Mouse (Mus musculus): ENCODE measurements around the gene Sesn1. TPM values are rescaled to one million over a fixed set of nuclear protein-coding genes. Genes with fewer than 3 reads are reported as not detected.
"Not testable (repeated sequence)": the region's sequence is repeated elsewhere in the genome, so short reads cannot be mapped to it uniquely, and the experiment has no call there.

Gene Sesn1
- polyA plus RNA-seq, 1 experiment from 2014 or later: 44.2 TPM

GRCm38 (mm10) chr10:41934633-41935475 is 125.1 kb downstream of the Sesn1 start:
- no peaks in the 10 kb centered on the region for H3K27me3 ChIP-seq
- peak overlapping the region; percentile 24 for H3K4me3 ChIP-seq
- H3K27ac ChIP-seq: peak overlapping the region; percentile 92
- 11% methylated on average over 21 of the region's 21 CpGs for WGBS
- H3K4me2 ChIP-seq: peak overlapping the region; percentile 57
- H3K9me3 ChIP-seq (replicated peaks): no peaks in the 10 kb centered on the region
- peaks cover 68% of the 10 kb centered on the region for H3K4me1 ChIP-seq
- H3K36me3 ChIP-seq (ENCODE audit: poor library complexity, severe bottlenecking): no peaks in the 10 kb centered on the region
- peak overlapping the region; percentile 55 for H3K9ac ChIP-seq
- ATAC-seq: peak; percentile 80

- Histone ChIP-seq H3K36me3 (ENCODE audit: poor library complexity, severe bottlenecking) (no peaks in the 10 kb centered on the region), H3K9me3 (replicated peaks) (no peaks in the 10 kb centered on the region; the same call in 1 of the 2 replicates), H3K4me2 (peak overlapping the region; percentile 57), H3K27ac (peak overlapping the region; percentile 92), H3K4me3 (no peak overlapping the region), H3K27me3 (no peaks in the 10 kb centered on the region), H3K9ac (peak overlapping the region; percentile 55; the same call in 1 of the 2 replicates), H3K4me1 (peaks cover 67% of the 10 kb centered on the region)
- peak; percentile 50; the same call in 1 of the 2 replicates for ATAC-seq
Measured at GRCm38 (mm10) chr10:41935476-41935829, 125.7 kb downstream of the Sesn1 start.

- peaks cover 61% of the 10 kb centered on the region for H3K4me1 ChIP-seq
- H3K9ac ChIP-seq: no peak overlapping the region
- no peaks in the 10 kb centered on the region; the same call in 1 of the 2 replicates for H3K9me3 ChIP-seq (replicated peaks)
- H3K4me3 ChIP-seq: no peak overlapping the region
- no peak overlapping the region for H3K4me2 ChIP-seq
- no peaks in the 10 kb centered on the region for H3K36me3 ChIP-seq (ENCODE audit: poor library complexity, severe bottlenecking)
- 59% methylated on average over 4 of the region's 4 CpGs for WGBS
- H3K27me3 ChIP-seq: no peaks in the 10 kb centered on the region
- peak; percentile 28; the same call in 1 of the 2 replicates for ATAC-seq
- peak overlapping the region; percentile 92 for H3K27ac ChIP-seq
Measured at GRCm38 (mm10) chr10:41936100-41936499, 126.4 kb downstream of the Sesn1 start.

- Histone ChIP-seq H3K4me1 (peaks cover 50% of the 10 kb centered on the region), H3K36me3 (ENCODE audit: poor library complexity, severe bottlenecking) (no peaks in the 10 kb centered on the region), H3K9me3 (replicated peaks) (no peaks in the 10 kb centered on the region; the same call in 1 of the 2 replicates), H3K9ac (no peak overlapping the region), H3K27ac (peak overlapping the region; percentile 92), H3K4me3 (no peak overlapping the region), H3K4me2 (no peak overlapping the region), H3K27me3 (no peaks in the 10 kb centered on the region)
- no peak for ATAC-seq
- 55% methylated on average over 4 of the region's 4 CpGs for WGBS
Measured at GRCm38 (mm10) chr10:41937176-41937575, 127.4 kb downstream of the Sesn1 start.

- Histone ChIP-seq H3K9ac (no peak overlapping the region), H3K27me3 (no peaks in the 10 kb centered on the region), H3K4me2 (no peak overlapping the region), H3K4me1 (peaks cover 34% of the 10 kb centered on the region), H3K9me3 (replicated peaks) (no peaks in the 10 kb centered on the region; the same call in 1 of the 2 replicates), H3K36me3 (ENCODE audit: poor library complexity, severe bottlenecking) (no peaks in the 10 kb centered on the region), H3K27ac (no peak overlapping the region), H3K4me3 (no peak overlapping the region)
- no peak for ATAC-seq
- WGBS: 71% methylated on average over 4 of the region's 4 CpGs
Measured at GRCm38 (mm10) chr10:41939090-41939489, 129.4 kb downstream of the Sesn1 start.

- ATAC-seq; H3K4me2 ChIP-seq; H3K36me3 ChIP-seq (ENCODE audit: poor library complexity, severe bottlenecking); H3K27me3 ChIP-seq; H3K9ac ChIP-seq; H3K4me1 ChIP-seq; H3K9me3 ChIP-seq (replicated peaks); H3K4me3 ChIP-seq; H3K27ac ChIP-seq: not testable (repeated sequence)
- WGBS: 96% methylated on average over 10 of the region's 10 CpGs
Measured at GRCm38 (mm10) chr10:41952354-41952753, 142.6 kb downstream of the Sesn1 start.

- Histone ChIP-seq H3K4me3 (no peak overlapping the region), H3K4me2 (no peak overlapping the region), H3K27ac (no peak overlapping the region), H3K27me3 (no peaks in the 10 kb centered on the region), H3K4me1 (no peaks in the 10 kb centered on the region), H3K9me3 (replicated peaks) (no peaks in the 10 kb centered on the region; the same call in 1 of the 2 replicates), H3K36me3 (ENCODE audit: poor library complexity, severe bottlenecking) (no peaks in the 10 kb centered on the region), H3K9ac (no peak overlapping the region)
- WGBS: 96% methylated on average over 14 of the region's 14 CpGs
- ATAC-seq: no peak
Measured at GRCm38 (mm10) chr10:41952850-41953527, 143.3 kb downstream of the Sesn1 start.

- Histone ChIP-seq H3K4me3 (no peak overlapping the region), H3K36me3 (ENCODE audit: poor library complexity, severe bottlenecking) (no peaks in the 10 kb centered on the region), H3K4me1 (no peaks in the 10 kb centered on the region), H3K4me2 (no peak overlapping the region), H3K27me3 (no peaks in the 10 kb centered on the region), H3K9me3 (replicated peaks) (no peaks in the 10 kb centered on the region; the same call in 1 of the 2 replicates), H3K27ac (no peak overlapping the region), H3K9ac (no peak overlapping the region)
- WGBS: 95% methylated on average over 5 of the region's 5 CpGs
- no peak for ATAC-seq
Measured at GRCm38 (mm10) chr10:41953528-41953864, 143.8 kb downstream of the Sesn1 start.

- no peaks in the 10 kb centered on the region for H3K36me3 ChIP-seq (ENCODE audit: poor library complexity, severe bottlenecking)
- ATAC-seq: peak; percentile 43; the same call in 1 of the 2 replicates
- H3K4me3 ChIP-seq: no peak overlapping the region
- 89% methylated on average over 18 of the region's 18 CpGs for WGBS
- no peak overlapping the region for H3K4me2 ChIP-seq
- 0 out of 2 replicates have a peak, but pooled peaks cover under 1% of the 10 kb centered on the region for H3K4me1 ChIP-seq
- H3K9ac ChIP-seq: no peak overlapping the region
- H3K27me3 ChIP-seq: no peaks in the 10 kb centered on the region
- no peaks in the 10 kb centered on the region for H3K9me3 ChIP-seq (replicated peaks)
- H3K27ac ChIP-seq: no peak overlapping the region
Measured at GRCm38 (mm10) chr10:41957421-41958225, 147.9 kb downstream of the Sesn1 start.

All from forebrain, embryonic 13.5 days (tissue).